17 mouse cellular contexts compared by ENCODE assay signal in the genomic region with DNA sequence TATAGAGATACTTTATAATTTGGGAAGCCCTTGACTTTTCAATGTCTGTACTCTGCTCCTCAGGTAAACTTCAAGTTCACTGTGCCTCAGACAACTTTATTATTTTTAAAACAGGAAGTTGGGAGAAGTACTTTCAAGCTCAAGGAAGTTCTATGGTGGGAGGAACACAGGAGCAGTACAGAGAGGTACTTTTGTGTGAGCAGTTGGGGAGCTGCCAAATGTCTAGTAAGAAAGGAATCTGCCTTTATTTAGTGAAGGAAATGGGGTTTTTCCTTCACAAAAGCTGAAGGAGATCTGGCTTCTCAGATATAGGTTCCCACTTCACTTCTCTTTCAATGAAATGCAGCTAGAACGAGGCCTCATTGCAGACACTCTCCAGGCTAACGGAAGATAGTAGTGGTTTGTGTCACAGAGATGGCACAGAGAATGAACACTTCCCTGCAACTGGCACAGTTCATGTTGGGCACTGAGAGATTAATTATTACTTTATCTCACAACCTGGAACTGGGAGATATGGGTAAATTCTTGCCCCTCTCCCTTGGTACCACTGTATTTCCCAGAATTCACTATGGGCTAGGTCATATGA. TPM values are rescaled to one million over a fixed set of nuclear protein-coding genes. Genes with fewer than 3 reads are reported as not detected.
A peak's percentile ranks its signal among the peaks of the same experiment; 100 is the strongest.
DNase-seq lines count a peak whose midpoint lies in the region; ATAC-seq and TF ChIP-seq lines count a peak whose summit lies in the region.
"Had no signal": no experiment of that assay in that cellular context is flagged by ENCODE, and none has a peak within 500 bp of the region (broad histone marks: within the 10 kb centered on the region; RNA-seq: fewer than 3 reads in every experiment).

No protein-coding gene starts in this region.

- H3K4me3 ChIP-seq in heart, embryonic 11.5 days (ENCODE audit: low read depth, low read length), result no peak overlapping the region
- H3K4me3 ChIP-seq in stomach, embryonic 16.5 days (replicated peaks; ENCODE audit: low read length), result no peak overlapping the region
- no peak overlapping the region for H3K4me3 ChIP-seq in stomach, postnatal 0 days (ENCODE audit: low read depth, low read length)
- H3K4me3 ChIP-seq in liver, postnatal 0 days (ENCODE audit: low read depth, low read length), result no peak overlapping the region
- H3K4me3 ChIP-seq: embryonic facial prominence, embryonic 12.5 days; forebrain, embryonic 12.5 days; limb, embryonic 15.5 days; neural tube, embryonic 15.5 days had no signal

- no peak for DNase-seq in heart, postnatal 25 days (ENCODE audit: low spot score)
- DNase-seq in stomach, postnatal 0 days (ENCODE audit: low spot score), result no peak
- DNase-seq in heart, postnatal 36 days, result peak; percentile 1 to 6
- DNase-seq in liver, postnatal 0 days, result no peak
- DNase-seq in ovary, postnatal 36 days (ENCODE audit: low spot score), result no peak
- DNase-seq: cerebellum, adult 9-10 months; gastrocnemius, postnatal 10 days had no signal

- ATAC-seq in heart, embryonic 11.5 days (replicated peaks; ENCODE audit: insufficient number of reproducible peaks, low FRiP score, low TSS enrichment), result no peak; the same call in 1 of the 2 replicates
- no peak for ATAC-seq in stomach, embryonic 16.5 days (ENCODE audit: insufficient read depth, low FRiP score)
- no peak for ATAC-seq in stomach, postnatal 0 days (ENCODE audit: low FRiP score, low TSS enrichment)
- no peak for ATAC-seq in liver, postnatal 0 days
- ATAC-seq in CD4-positive, CD25-positive, alpha-beta regulatory T cell, adult 4 months, result no peak
- ATAC-seq: activated CD4-positive, CD25-positive, alpha-beta regulatory T cell, adult 4 months; hindbrain, embryonic 16.5 days had no signal

- TF ChIP-seq EP300 in stomach, postnatal 0 days (optimal IDR thresholded peaks at IDR 0.05), result no peak
- no peak for TF ChIP-seq EP300 in liver, postnatal 0 days (IDR thresholded peaks at IDR 0.05; ENCODE audit: low read depth)

- 48% methylated on average over 2 of the region's 2 CpGs for WGBS in heart, embryonic 11.5 days (ENCODE audit: insufficient replicate concordance)
- 65% methylated on average over 2 of the region's 2 CpGs for WGBS in stomach, embryonic 16.5 days
- WGBS in stomach, postnatal 0 days, result 42% methylated on average over 2 of the region's 2 CpGs
- WGBS in liver, postnatal 0 days (ENCODE audit: insufficient replicate concordance), result 56% methylated on average over 2 of the region's 2 CpGs

- H3K4me1 ChIP-seq in heart, embryonic 11.5 days (ENCODE audit: control insufficient read depth, insufficient read depth, low read length), result 0 out of 2 replicates have a peak, but pooled peaks cover 5% of the 10 kb centered on the region
- no peaks in the 10 kb centered on the region for H3K4me1 ChIP-seq in stomach, embryonic 16.5 days (ENCODE audit: control insufficient read depth, insufficient read depth, low read length)
- no peaks in the 10 kb centered on the region for H3K4me1 ChIP-seq in stomach, postnatal 0 days (replicated peaks; ENCODE audit: control insufficient read depth, insufficient read depth)
- H3K4me1 ChIP-seq in liver, postnatal 0 days (ENCODE audit: insufficient read depth), result no peaks in the 10 kb centered on the region
- H3K4me1 ChIP-seq: embryonic facial prominence, embryonic 12.5 days; forebrain, embryonic 12.5 days; limb, embryonic 15.5 days; neural tube, embryonic 15.5 days had no signal

- no peak overlapping the region for H3K9ac ChIP-seq in heart, embryonic 11.5 days (ENCODE audit: low read depth, low read length)
- H3K9ac ChIP-seq in stomach, embryonic 16.5 days (ENCODE audit: low read length), result no peak overlapping the region
- no peak overlapping the region for H3K9ac ChIP-seq in stomach, postnatal 0 days (ENCODE audit: low read length)
- no peak overlapping the region for H3K9ac ChIP-seq in liver, postnatal 0 days (replicated peaks)
- H3K9ac ChIP-seq: embryonic facial prominence, embryonic 12.5 days; forebrain, embryonic 12.5 days; limb, embryonic 15.5 days; neural tube, embryonic 15.5 days had no signal

- peak overlapping the region; percentile 3; the same call in 1 of the 2 replicates for H3K27ac ChIP-seq in heart, embryonic 11.5 days (ENCODE audit: low read depth, low read length)
- H3K27ac ChIP-seq in stomach, embryonic 16.5 days (ENCODE audit: low read length), result peak overlapping the region; percentile 8; the same call in 1 of the 2 replicates
- no peak overlapping the region for H3K27ac ChIP-seq in stomach, postnatal 0 days (replicated peaks)
- H3K27ac ChIP-seq in liver, postnatal 0 days (ENCODE audit: low read depth), result no peak overlapping the region
- H3K27ac ChIP-seq: embryonic facial prominence, embryonic 12.5 days; forebrain, embryonic 12.5 days; limb, embryonic 15.5 days; neural tube, embryonic 15.5 days had no signal

- intact Hi-C loops in heart, postnatal 25 days (cut with DNase I), result loop anchor here (5.0 kb wide), 1 partner anchor 73 kb away; no protein-coding TSS in a partner anchor
- intact Hi-C loops in heart, postnatal 36 days (cut with DNase I), result loop anchor here (5.0 kb wide), 1 partner anchor 73 kb away; no protein-coding TSS in a partner anchor

- H3K4me2 ChIP-seq in heart, embryonic 11.5 days, result no peak overlapping the region
- H3K4me2 ChIP-seq in stomach, embryonic 16.5 days (ENCODE audit: low read depth, low read length), result no peak overlapping the region
- no peak overlapping the region for H3K4me2 ChIP-seq in stomach, postnatal 0 days (replicated peaks; ENCODE audit: low read depth)
- no peak overlapping the region for H3K4me2 ChIP-seq in liver, postnatal 0 days (ENCODE audit: low read depth, low read length)
- H3K4me2 ChIP-seq: embryonic facial prominence, embryonic 12.5 days; forebrain, embryonic 12.5 days; limb, embryonic 15.5 days; neural tube, embryonic 15.5 days had no signal

- H3K9me3 ChIP-seq in heart, embryonic 11.5 days (replicated peaks; ENCODE audit: control insufficient read depth, low read length), result no peaks in the 10 kb centered on the region
- no peaks in the 10 kb centered on the region for H3K9me3 ChIP-seq in stomach, embryonic 16.5 days (replicated peaks; ENCODE audit: control insufficient read depth, low read length)
- no peaks in the 10 kb centered on the region for H3K9me3 ChIP-seq in stomach, postnatal 0 days (ENCODE audit: control insufficient read depth, low read length)
- no peaks in the 10 kb centered on the region for H3K9me3 ChIP-seq in liver, postnatal 0 days (ENCODE audit: low read length)
- H3K9me3 ChIP-seq: embryonic facial prominence, embryonic 12.5 days; forebrain, embryonic 12.5 days; limb, embryonic 15.5 days; neural tube, embryonic 15.5 days had no signal

- no peaks in the 10 kb centered on the region for H3K36me3 ChIP-seq in heart, embryonic 11.5 days (ENCODE audit: control insufficient read depth, insufficient read depth, low read length)
- H3K36me3 ChIP-seq in stomach, embryonic 16.5 days (ENCODE audit: control insufficient read depth, insufficient read depth, low read length), result no peaks in the 10 kb centered on the region
- H3K36me3 ChIP-seq in stomach, postnatal 0 days (ENCODE audit: control insufficient read depth, insufficient read depth, low read length), result no peaks in the 10 kb centered on the region
- H3K36me3 ChIP-seq in liver, postnatal 0 days (replicated peaks; ENCODE audit: insufficient read depth, low read length), result no peaks in the 10 kb centered on the region
- H3K36me3 ChIP-seq: embryonic facial prominence, embryonic 12.5 days; forebrain, embryonic 12.5 days; limb, embryonic 15.5 days; neural tube, embryonic 15.5 days had no signal

- H3K27me3 ChIP-seq in heart, embryonic 11.5 days (ENCODE audit: control insufficient read depth, insufficient read depth, low read length), result no peaks in the 10 kb centered on the region
- no peaks in the 10 kb centered on the region for H3K27me3 ChIP-seq in stomach, embryonic 16.5 days (ENCODE audit: control insufficient read depth, insufficient read depth, low read length)
- H3K27me3 ChIP-seq in stomach, postnatal 0 days (ENCODE audit: control insufficient read depth, insufficient read depth, low read length), result no peaks in the 10 kb centered on the region
- H3K27me3 ChIP-seq in liver, postnatal 0 days (ENCODE audit: insufficient read depth, low read length), result no peaks in the 10 kb centered on the region
- H3K27me3 ChIP-seq: embryonic facial prominence, embryonic 12.5 days; limb, embryonic 15.5 days; neural tube, embryonic 15.5 days had no signal

- TF ChIP-seq CTCF in stomach, postnatal 0 days (IDR thresholded peaks at IDR 0.05; ENCODE audit: low read depth), result no peak
- TF ChIP-seq CTCF in liver, postnatal 0 days (IDR thresholded peaks at IDR 0.05; ENCODE audit: low read depth), result no peak

RNA-seq across cellular contexts. Expression of gene Hs3st1, which starts 3.7 kb away (rescaled TPM):
- 6.6 and 7.0 TPM in 2 replicates for polyA plus RNA-seq in heart, embryonic 11.5 days (2014; fragmentation: Nextera tagmentation; extraction: Ambion mirVana)
- 1 to 10 TPM; 8.1 to 9.2 TPM for total RNA-seq in heart, postnatal 25 days (2021)
- 14.2 and 15.8 TPM in 2 replicates for polyA plus RNA-seq in stomach, embryonic 16.5 days (2015; fragmentation: Nextera tagmentation; extraction: Ambion mirVana)
- polyA plus RNA-seq in stomach, postnatal 0 days (2015; fragmentation: Nextera tagmentation; extraction: Ambion mirVana), result 8.8 and 10.2 TPM in 2 replicates
- 1 to 10 TPM; 7.0 to 7.5 TPM for total RNA-seq in heart, postnatal 36 days (2021)
- polyA plus RNA-seq in liver, postnatal 0 days (2015; fragmentation: Nextera tagmentation; extraction: Ambion mirVana), result 0.57 and 0.75 TPM in 2 replicates
- polyA plus RNA-seq in CD4-positive, CD25-positive, alpha-beta regulatory T cell, adult 4 months (2017; shearing (Covaris generic)), result not detected
- total RNA-seq: MEL had no signal

Comparison
In these comparisons a context has a peak if more than half of its experiments do, and no peak if none do; other contexts are left out.
1. H3K27ac ChIP-seq: peak in heart, embryonic 11.5 days (single experiment) and stomach, embryonic 16.5 days (single experiment); none in stomach, postnatal 0 days (single experiment) and liver, postnatal 0 days (single experiment).
2. DNase-seq: peak in heart, postnatal 36 days (2 of 2); none in heart, postnatal 25 days (single experiment), stomach, postnatal 0 days (single experiment), liver, postnatal 0 days (single experiment) and ovary, postnatal 36 days (single experiment).